Mouse (Mus musculus) R1 (cell line): ENCODE data around the gene Krt71.

Source experiments
- DNase-seq: peaks from one replicate; pipeline ENCODE4 v3.0.0-alpha.2; 2018; ENCODE audit warnings: low read depth, low spot score

Gene Krt71

DNA sequence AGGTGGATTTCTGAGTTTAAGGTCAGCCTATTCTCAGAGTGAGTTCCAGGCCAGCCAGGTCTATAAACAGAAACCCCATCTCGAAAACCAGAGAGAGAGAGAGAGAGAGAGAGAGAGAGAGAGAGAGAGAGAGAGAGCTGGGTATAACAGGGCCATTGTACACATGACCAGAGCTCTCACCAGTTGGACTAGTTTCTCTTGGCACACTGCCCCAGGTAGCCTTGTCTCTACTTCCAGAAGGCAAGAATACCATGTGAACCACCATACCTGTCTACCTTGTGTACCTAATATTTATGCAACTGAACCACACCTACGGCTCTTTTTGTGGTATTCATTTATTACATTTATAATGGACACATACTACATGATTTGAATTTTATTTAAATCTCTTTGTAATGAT is 54.7 kb downstream of the Krt71 start:
- no peak for DNase-seq
